Mouse (Mus musculus): ENCODE data around the gene Rbfox1. TPM values are rescaled to one million over a fixed set of nuclear protein-coding genes. Genes with fewer than 3 reads are reported as not detected.

Rbfox1 gene
- polyA plus RNA-seq, 1 experiment from 2014 or later, result 103 TPM

GRCm38 (mm10) chr16:7047421-7047820, 1162.3 kb downstream of the Rbfox1 start:
- peaks cover 63% of the 10 kb centered on the region for H3K4me1 ChIP-seq (replicated peaks)
- H3K9me3 ChIP-seq, result no peaks in the 10 kb centered on the region
- peaks cover 5% of the 10 kb centered on the region for H3K27me3 ChIP-seq
- no peak for ATAC-seq
- no peaks in the 10 kb centered on the region for H3K36me3 ChIP-seq
- no peak overlapping the region for H3K4me2 ChIP-seq (replicated peaks)
- WGBS, result 70% methylated on average over 2 of the region's 2 CpGs
- H3K27ac ChIP-seq, result no peak overlapping the region
- H3K4me3 ChIP-seq (replicated peaks), result no peak overlapping the region
- H3K9ac ChIP-seq (replicated peaks), result no peak overlapping the region

GRCm38 (mm10) chr16:7049162-7049971, 1164.2 kb downstream of the Rbfox1 start:
- Histone ChIP-seq H3K9me3 (no peaks in the 10 kb centered on the region), H3K4me2 (replicated peaks) (peak overlapping the region; percentile 35), H3K4me1 (replicated peaks) (peaks cover 66% of the 10 kb centered on the region), H3K27ac (peak overlapping the region; percentile 1; the same call in 1 of the 2 replicates), H3K4me3 (replicated peaks) (0 out of 2 replicates have a peak overlapping the region, but pooled peaks have one; percentile 1), H3K9ac (replicated peaks) (peak overlapping the region; percentile 33), H3K36me3 (no peaks in the 10 kb centered on the region), H3K27me3 (peaks cover 5% of the 10 kb centered on the region)
- ATAC-seq, result peak; percentile 55; the same call in 1 of the 2 replicates
- WGBS, result 4% methylated on average over 18 of the region's 18 CpGs

GRCm38 (mm10) chr16:7050945-7051344, 1165.8 kb downstream of the Rbfox1 start:
- peaks cover 5% of the 10 kb centered on the region for H3K27me3 ChIP-seq
- H3K27ac ChIP-seq, result peak overlapping the region; percentile 44
- H3K4me2 ChIP-seq (replicated peaks), result no peak overlapping the region
- ATAC-seq, result peak; percentile 44; the same call in 1 of the 2 replicates
- no peak overlapping the region for H3K9ac ChIP-seq (replicated peaks)
- H3K36me3 ChIP-seq, result no peaks in the 10 kb centered on the region
- H3K4me3 ChIP-seq (replicated peaks), result no peak overlapping the region
- no peaks in the 10 kb centered on the region for H3K9me3 ChIP-seq
- 67% methylated on average over 9 of the region's 9 CpGs for WGBS
- peaks cover 51% of the 10 kb centered on the region for H3K4me1 ChIP-seq (replicated peaks)

GRCm38 (mm10) chr16:7051991-7052390, 1166.8 kb downstream of the Rbfox1 start:
- peaks cover 49% of the 10 kb centered on the region for H3K4me1 ChIP-seq (replicated peaks)
- peak overlapping the region; percentile 34; the same call in 1 of the 2 replicates for H3K9ac ChIP-seq (replicated peaks)
- H3K27ac ChIP-seq, result peak overlapping the region; percentile 44
- no peak for ATAC-seq
- H3K27me3 ChIP-seq, result peaks cover 5% of the 10 kb centered on the region
- H3K36me3 ChIP-seq, result no peaks in the 10 kb centered on the region
- H3K9me3 ChIP-seq, result no peaks in the 10 kb centered on the region
- WGBS, result 50% methylated on average over 9 of the region's 9 CpGs
- 0 out of 2 replicates have a peak overlapping the region, but pooled peaks have one; percentile 5 for H3K4me3 ChIP-seq (replicated peaks)
- peak overlapping the region; percentile 29 for H3K4me2 ChIP-seq (replicated peaks)

- H3K4me2 ChIP-seq (replicated peaks), result peak overlapping the region; percentile 29
- peak; percentile 71 for ATAC-seq
- H3K36me3 ChIP-seq, result no peaks in the 10 kb centered on the region
- under 1% methylated on average over 9 of the region's 9 CpGs for WGBS
- no peaks in the 10 kb centered on the region for H3K9me3 ChIP-seq
- peaks cover 49% of the 10 kb centered on the region for H3K4me1 ChIP-seq (replicated peaks)
- H3K9ac ChIP-seq (replicated peaks), result peak overlapping the region; percentile 34; the same call in 1 of the 2 replicates
- H3K27me3 ChIP-seq, result peaks cover 2% of the 10 kb centered on the region
- 0 out of 2 replicates have a peak overlapping the region, but pooled peaks have one; percentile 5 for H3K4me3 ChIP-seq (replicated peaks)
- peak overlapping the region; percentile 44; the same call in 1 of the 2 replicates for H3K27ac ChIP-seq
Observed at GRCm38 (mm10) chr16:7052408-7052807, 1167.3 kb downstream of the Rbfox1 start.

- 83% methylated on average over 3 of the region's 3 CpGs for WGBS
- H3K4me1 ChIP-seq (replicated peaks), result peaks cover 7% of the 10 kb centered on the region
- no peak overlapping the region for H3K9ac ChIP-seq (replicated peaks)
- no peak overlapping the region for H3K4me2 ChIP-seq (replicated peaks)
- H3K4me3 ChIP-seq (replicated peaks), result no peak overlapping the region
- no peaks in the 10 kb centered on the region for H3K27me3 ChIP-seq
- no peak overlapping the region for H3K27ac ChIP-seq
- H3K36me3 ChIP-seq, result no peaks in the 10 kb centered on the region
- ATAC-seq, result no peak
- no peaks in the 10 kb centered on the region for H3K9me3 ChIP-seq
Observed at GRCm38 (mm10) chr16:7057789-7058188, 1172.6 kb downstream of the Rbfox1 start.

GRCm38 (mm10) chr16:7058556-7058955, 1173.4 kb downstream of the Rbfox1 start:
- no peaks in the 10 kb centered on the region for H3K9me3 ChIP-seq
- no peak for ATAC-seq
- H3K36me3 ChIP-seq, result 0 out of 2 replicates have a peak, but pooled peaks cover 3% of the 10 kb centered on the region
- WGBS, result 76% methylated on average over 1 of the region's 1 CpGs
- no peak overlapping the region for H3K27ac ChIP-seq
- H3K9ac ChIP-seq (replicated peaks), result no peak overlapping the region
- H3K27me3 ChIP-seq, result no peaks in the 10 kb centered on the region
- peaks cover 5% of the 10 kb centered on the region for H3K4me1 ChIP-seq (replicated peaks)
- no peak overlapping the region for H3K4me2 ChIP-seq (replicated peaks)
- H3K4me3 ChIP-seq (replicated peaks), result no peak overlapping the region

- H3K4me1 ChIP-seq (replicated peaks), result peaks cover 5% of the 10 kb centered on the region
- ATAC-seq, result no peak
- 0 out of 2 replicates have a peak, but pooled peaks cover 3% of the 10 kb centered on the region for H3K36me3 ChIP-seq
- no peak overlapping the region for H3K27ac ChIP-seq
- no peaks in the 10 kb centered on the region for H3K9me3 ChIP-seq
- H3K4me3 ChIP-seq (replicated peaks), result no peak overlapping the region
- H3K9ac ChIP-seq (replicated peaks), result no peak overlapping the region
- H3K4me2 ChIP-seq (replicated peaks), result no peak overlapping the region
- H3K27me3 ChIP-seq, result no peaks in the 10 kb centered on the region
- WGBS, result 81% methylated on average over 4 of the region's 4 CpGs
Observed at GRCm38 (mm10) chr16:7059596-7059995, 1174.4 kb downstream of the Rbfox1 start.

GRCm38 (mm10) chr16:7060864-7061263, 1175.7 kb downstream of the Rbfox1 start:
- ATAC-seq, result no peak
- no peak overlapping the region for H3K4me3 ChIP-seq (replicated peaks)
- 20% methylated on average over 3 of the region's 3 CpGs for WGBS

GRCm38 (mm10) chr16:7062512-7062911, 1177.4 kb downstream of the Rbfox1 start:
- no peak overlapping the region for H3K27ac ChIP-seq
- no peak overlapping the region for H3K9ac ChIP-seq (replicated peaks)
- 0 out of 2 replicates have a peak, but pooled peaks cover 3% of the 10 kb centered on the region for H3K36me3 ChIP-seq
- H3K9me3 ChIP-seq, result no peaks in the 10 kb centered on the region
- H3K27me3 ChIP-seq, result no peaks in the 10 kb centered on the region
- H3K4me3 ChIP-seq (replicated peaks), result no peak overlapping the region
- ATAC-seq, result no peak
- 91% methylated on average over 6 of the region's 6 CpGs for WGBS
- no peak overlapping the region for H3K4me2 ChIP-seq (replicated peaks)
- peaks cover 5% of the 10 kb centered on the region for H3K4me1 ChIP-seq (replicated peaks)

More at GRCm38 (mm10) chr16:7060864-7061263, 1175.7 kb downstream of the Rbfox1 start:
- Histone ChIP-seq H3K4me2 (replicated peaks) (no peak overlapping the region), H3K27me3 (no peaks in the 10 kb centered on the region), H3K36me3 (0 out of 2 replicates have a peak, but pooled peaks cover 3% of the 10 kb centered on the region), H3K27ac (no peak overlapping the region), H3K9ac (replicated peaks) (no peak overlapping the region), H3K4me1 (replicated peaks) (peaks cover 5% of the 10 kb centered on the region), H3K9me3 (no peaks in the 10 kb centered on the region)

GRCm38 (mm10) chr16:7067109-7067508, 1182.0 kb downstream of the Rbfox1 start:
- 0 out of 2 replicates have a peak, but pooled peaks cover 3% of the 10 kb centered on the region for H3K36me3 ChIP-seq
- no peak for ATAC-seq
- H3K4me2 ChIP-seq (replicated peaks), result no peak overlapping the region
- 91% methylated on average over 8 of the region's 8 CpGs for WGBS
- H3K27me3 ChIP-seq, result no peaks in the 10 kb centered on the region
- H3K9me3 ChIP-seq, result no peaks in the 10 kb centered on the region
- H3K27ac ChIP-seq, result no peak overlapping the region
- 0 out of 2 replicates have a peak, but pooled peaks cover 8% of the 10 kb centered on the region for H3K4me1 ChIP-seq (replicated peaks)
- no peak overlapping the region for H3K4me3 ChIP-seq (replicated peaks)
- H3K9ac ChIP-seq (replicated peaks), result no peak overlapping the region

GRCm38 (mm10) chr16:7069599-7069998, 1184.4 kb downstream of the Rbfox1 start:
- H3K4me2 ChIP-seq (replicated peaks), result no peak overlapping the region

More at GRCm38 (mm10) chr16:7069599-7069998, 1184.4 kb downstream of the Rbfox1 start:
- Histone ChIP-seq H3K27me3 (no peaks in the 10 kb centered on the region), H3K9ac (replicated peaks) (no peak overlapping the region), H3K36me3 (no peaks in the 10 kb centered on the region), H3K9me3 (no peaks in the 10 kb centered on the region), H3K4me1 (replicated peaks) (0 out of 2 replicates have a peak, but pooled peaks cover 8% of the 10 kb centered on the region), H3K27ac (no peak overlapping the region), H3K4me3 (replicated peaks) (no peak overlapping the region)
- no peak for ATAC-seq
- 72% methylated on average over 8 of the region's 8 CpGs for WGBS

All from midbrain, embryonic 13.5 days (tissue).